Mouse (Mus musculus) midbrain, embryonic 14.5 days (tissue): Measurements from ENCODE around the gene Kcnj15. TPM values are rescaled to one million over a fixed set of nuclear protein-coding genes. Genes with fewer than 3 reads are reported as not detected.

Experiments
- ATAC-seq: fragments of 200-750 bp; cut with Nextera tagmentation; 2 replicates; pipeline ENCODE4 v1.8.0; 2017; ENCODE audit warnings: moderate number of reproducible peaks, moderate library complexity; ENCODE audit not compliant: low FRiP score, low TSS enrichment
- DNase-seq: peaks from one replicate; pipeline ENCODE4 v3.0.0-alpha.2; 2015
- H3K27ac ChIP-seq: fragments of 300-500 bp; sonication (generic); replicated peaks from 2 replicates; pipeline ENCODE4 v1.5.1; 2014; ENCODE audit warnings: mild to moderate bottlenecking, low read depth, low read length, moderate library complexity
- H3K27me3 ChIP-seq: fragments of 300-500 bp; sonication (generic); 2 replicates; pipeline ENCODE4 v1.6.1; 2014; ENCODE audit warnings: low read length, control low read depth, mixed read lengths; ENCODE audit not compliant: control insufficient read depth, insufficient read depth
- H3K36me3 ChIP-seq: fragments of 300-500 bp; sonication (generic); 2 replicates; pipeline ENCODE4 v1.6.1; 2014; ENCODE audit warnings: low read length, control low read depth; ENCODE audit not compliant: control insufficient read depth, insufficient read depth
- H3K4me1 ChIP-seq: fragments of 300-500 bp; sonication (generic); 2 replicates; pipeline ENCODE4 v1.6.1; 2014; ENCODE audit warnings: mild to moderate bottlenecking, antibody characterized with exemption, low read length, control low read depth; ENCODE audit not compliant: control insufficient read depth, insufficient read depth
- H3K4me2 ChIP-seq: fragments of 300-500 bp; sonication (generic); 2 replicates; pipeline ENCODE4 v1.6.1; 2014; ENCODE audit warnings: mild to moderate bottlenecking, low read length, moderate library complexity
- H3K4me3 ChIP-seq: fragments of 300-500 bp; sonication (generic); replicated peaks from 2 replicates; pipeline ENCODE4 v1.5.1; 2014; ENCODE audit warnings: low read depth, low read length
- H3K9ac ChIP-seq: fragments of 300-500 bp; sonication (generic); replicated peaks from 2 replicates; pipeline ENCODE4 v1.6.1; 2014; ENCODE audit warnings: mild to moderate bottlenecking, low read length, moderate library complexity
- H3K9me3 ChIP-seq: fragments of 300-500 bp; sonication (generic); 2 replicates; pipeline ENCODE4 v1.6.1; 2016; ENCODE audit warnings: low read length, control low read depth, mixed read lengths; ENCODE audit not compliant: control insufficient read depth
- WGBS: fragments of 180-500 bp; shearing (Covaris S2); extraction: QIAGEN DNeasy Blood & Tissue Kit; methylation state at CpG from one replicate; pipeline ENCODE4 v1.1.7; 2014; 5-methylcytosine and 5-hydroxymethylcytosine counted together
- polyA plus RNA-seq: library from polyadenylated mRNA; unstranded; fragments of >200 nt; fragmentation: Nextera tagmentation; extraction: Ambion mirVana; gene quantifications from 2 replicates; pipeline ENCODE4 v1.2.1, GENCODE M21; 2014

Gene Kcnj15
- polyA plus RNA-seq, 1 experiment from 2014 or later: not detected

DNA sequence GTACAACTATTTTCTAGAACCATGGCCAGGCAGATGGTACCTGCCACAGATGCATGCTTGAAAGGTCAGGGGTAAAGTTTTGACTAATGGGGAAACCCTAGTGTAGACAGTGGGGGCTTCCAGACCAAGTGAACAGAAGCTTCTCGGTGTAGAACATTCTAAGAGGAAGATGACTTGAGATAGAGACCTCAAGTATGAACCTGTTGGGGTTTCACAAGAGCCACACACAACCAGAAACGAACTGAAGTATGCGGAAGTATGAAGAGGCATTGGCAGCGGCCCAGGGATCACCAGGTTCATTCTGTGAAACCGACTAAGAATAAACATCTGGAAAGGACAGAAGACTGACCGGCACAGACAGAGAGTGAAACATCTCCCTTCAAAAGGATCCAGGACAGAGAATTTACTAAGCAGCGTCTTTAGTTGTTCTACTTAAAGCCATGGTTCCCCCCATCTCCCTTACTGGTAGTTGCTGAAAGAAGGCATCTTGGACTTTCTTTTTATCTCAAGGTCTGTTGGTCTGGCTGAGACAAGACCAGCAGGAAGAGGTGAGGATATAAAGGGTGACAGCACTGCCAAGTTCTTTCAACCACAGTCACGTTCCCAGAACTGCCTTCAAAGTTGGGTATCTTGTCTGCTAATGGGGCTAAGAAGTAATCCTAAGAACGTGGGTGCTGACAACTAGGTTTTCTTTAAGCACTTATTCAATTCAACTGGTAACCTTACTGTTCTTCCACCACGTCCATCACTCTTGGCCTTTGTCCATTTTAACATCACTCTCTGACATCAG is 18.6 kb downstream of the Kcnj15 start:
- Histone ChIP-seq H3K27ac (no peak overlapping the region), H3K4me2 (no peak overlapping the region), H3K36me3 (no peaks in the 10 kb centered on the region), H3K9me3 (no peaks in the 10 kb centered on the region), H3K4me1 (no peaks in the 10 kb centered on the region), H3K9ac (no peak overlapping the region), H3K27me3 (no peaks in the 10 kb centered on the region), H3K4me3 (no peak overlapping the region)
- DNase-seq (no peak), ATAC-seq (no peak)
- WGBS: 87% methylated on average over 10 of the region's 10 CpGs

- H3K27me3 ChIP-seq: no peaks in the 10 kb centered on the region
- H3K27ac ChIP-seq: no peak overlapping the region
Observed at GRCm38 (mm10) chr16:95279015-95279414, 21.7 kb downstream of the Kcnj15 start.

DNA sequence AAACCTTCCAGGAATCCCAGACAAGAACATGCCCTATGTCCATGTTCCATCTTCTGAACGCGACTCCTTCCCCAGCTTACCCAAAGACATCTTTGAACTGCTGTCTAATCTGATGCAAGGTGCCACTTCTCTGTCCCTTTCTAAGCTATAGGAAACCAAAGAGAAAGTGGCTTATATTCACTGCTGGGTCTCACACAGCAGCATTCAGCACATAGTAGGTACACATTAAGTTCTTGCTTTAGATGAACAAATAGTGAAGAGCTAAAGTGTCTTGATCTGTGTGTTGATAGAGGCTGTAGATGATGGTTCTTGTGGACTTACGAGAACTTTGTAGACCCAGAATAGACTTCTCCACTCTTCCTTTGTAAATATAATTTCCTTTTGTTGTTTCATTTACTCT is 23.0 kb downstream of the Kcnj15 start:
- WGBS: 97% methylated on average over 3 of the region's 3 CpGs
- DNase-seq (no peak), ATAC-seq (no peak)
- H3K4me3 ChIP-seq: no peak overlapping the region
- H3K36me3 ChIP-seq: no peaks in the 10 kb centered on the region
- H3K9me3 ChIP-seq: no peaks in the 10 kb centered on the region
- no peaks in the 10 kb centered on the region for H3K4me1 ChIP-seq
- no peak overlapping the region for H3K4me2 ChIP-seq
- no peaks in the 10 kb centered on the region for H3K27me3 ChIP-seq
- H3K9ac ChIP-seq: no peak overlapping the region
- H3K27ac ChIP-seq: no peak overlapping the region

More at GRCm38 (mm10) chr16:95279015-95279414, 21.7 kb downstream of the Kcnj15 start:
- Histone ChIP-seq H3K4me1 (no peaks in the 10 kb centered on the region), H3K36me3 (no peaks in the 10 kb centered on the region), H3K9me3 (no peaks in the 10 kb centered on the region), H3K4me3 (no peak overlapping the region), H3K9ac (no peak overlapping the region), H3K4me2 (no peak overlapping the region)
- no peak for DNase-seq
- 78% methylated on average over 3 of the region's 3 CpGs for WGBS
- ATAC-seq: no peak

DNA sequence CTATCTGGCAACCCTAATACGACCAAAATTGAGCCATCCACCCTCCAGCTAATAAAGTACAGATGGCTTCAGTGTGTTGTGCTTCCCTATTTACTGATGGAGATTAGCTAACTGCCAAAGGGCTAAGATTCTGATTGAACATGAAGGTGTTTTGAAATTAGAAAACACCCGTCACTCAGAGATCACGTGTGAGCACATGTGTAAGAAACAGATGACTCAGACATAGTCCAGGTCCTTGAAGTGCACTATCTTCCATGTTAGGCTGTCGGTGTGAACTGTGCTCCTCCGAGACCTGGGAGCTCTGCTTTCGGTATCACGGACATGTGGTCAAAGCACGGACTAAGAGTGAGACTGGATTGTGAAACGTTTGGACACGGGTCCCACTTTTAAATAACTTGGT is 26.0 kb downstream of the Kcnj15 start:
- 87% methylated on average over 10 of the region's 10 CpGs for WGBS

DNA sequence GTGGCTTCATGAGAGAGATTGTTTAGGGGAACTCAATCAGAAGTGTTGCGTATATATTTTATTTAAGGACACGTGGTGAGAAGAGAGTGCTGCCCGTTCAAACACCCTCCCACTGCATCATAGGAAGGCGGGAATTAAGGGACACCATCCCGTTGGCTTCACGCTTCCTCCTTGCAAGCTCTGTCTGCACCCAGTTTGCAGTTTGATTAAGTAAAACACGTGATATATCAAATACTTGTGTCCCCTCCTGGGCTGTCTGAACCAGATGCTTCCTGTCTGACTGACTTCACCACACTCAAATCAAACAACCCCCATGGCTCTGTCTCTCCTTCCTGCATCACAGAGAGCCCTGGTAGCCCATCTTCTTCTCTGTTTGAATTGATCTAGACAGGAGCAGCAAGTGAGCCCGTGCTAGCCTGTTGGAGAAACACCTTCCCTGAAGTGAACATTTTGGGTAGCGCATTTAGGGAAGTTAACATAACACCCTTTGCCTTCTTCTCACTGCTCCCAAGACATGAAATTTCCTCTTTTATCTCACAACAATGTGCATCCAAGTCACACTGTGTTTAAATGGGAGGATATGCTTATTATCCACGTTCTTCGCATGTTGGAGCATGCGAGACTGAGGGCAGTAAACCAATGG is 26.8 kb downstream of the Kcnj15 start:
- Histone ChIP-seq H3K27me3 (no peaks in the 10 kb centered on the region), H3K9me3 (no peaks in the 10 kb centered on the region), H3K27ac (no peak overlapping the region), H3K9ac (no peak overlapping the region), H3K36me3 (no peaks in the 10 kb centered on the region), H3K4me3 (no peak overlapping the region), H3K4me1 (no peaks in the 10 kb centered on the region), H3K4me2 (no peak overlapping the region)
- ATAC-seq (no peak), DNase-seq (no peak)
- WGBS: 82% methylated on average over 12 of the region's 12 CpGs

More for the DNA sequence above, 26.0 kb downstream of the Kcnj15 start:
- ATAC-seq (no peak), DNase-seq (no peak)
- Histone ChIP-seq H3K27me3 (no peaks in the 10 kb centered on the region), H3K4me3 (no peak overlapping the region), H3K36me3 (no peaks in the 10 kb centered on the region), H3K9me3 (no peaks in the 10 kb centered on the region), H3K4me2 (no peak overlapping the region), H3K4me1 (no peaks in the 10 kb centered on the region), H3K27ac (no peak overlapping the region), H3K9ac (no peak overlapping the region)

DNA sequence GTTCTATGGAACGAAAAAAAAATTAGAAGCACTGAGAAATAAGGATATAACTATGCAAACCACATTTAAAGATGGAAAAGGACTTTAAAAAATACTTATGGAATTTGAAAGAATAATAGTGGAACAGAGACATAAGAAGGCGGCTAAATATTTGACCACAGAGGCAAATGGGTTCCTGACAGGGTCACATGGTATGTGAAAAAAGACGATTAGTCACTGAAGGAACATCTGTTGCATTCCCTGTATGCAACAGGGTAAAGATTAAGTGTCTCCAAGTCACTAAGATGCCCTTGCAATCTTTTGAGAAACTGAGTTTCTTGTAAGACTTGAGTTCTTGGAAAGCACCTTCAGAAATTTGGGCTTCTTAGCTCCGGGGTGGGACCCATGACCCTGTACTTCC is 27.7 kb downstream of the Kcnj15 start:
- no peaks in the 10 kb centered on the region for H3K9me3 ChIP-seq
- H3K27me3 ChIP-seq: no peaks in the 10 kb centered on the region
- DNase-seq: no peak
- no peak overlapping the region for H3K4me2 ChIP-seq
- no peak for ATAC-seq
- 93% methylated on average over 4 of the region's 4 CpGs for WGBS
- H3K27ac ChIP-seq: no peak overlapping the region
- no peaks in the 10 kb centered on the region for H3K36me3 ChIP-seq
- no peaks in the 10 kb centered on the region for H3K4me1 ChIP-seq
- H3K4me3 ChIP-seq: no peak overlapping the region
- no peak overlapping the region for H3K9ac ChIP-seq

GRCm38 (mm10) chr16:95285767-95286166 is 28.4 kb downstream of the Kcnj15 start:
- ATAC-seq: no peak

GRCm38 (mm10) chr16:95287656-95288055 is 30.3 kb downstream of the Kcnj15 start:
- no peaks in the 10 kb centered on the region for H3K36me3 ChIP-seq
- 73% methylated on average over 2 of the region's 2 CpGs for WGBS
- DNase-seq (no peak), ATAC-seq (no peak)
- no peak overlapping the region for H3K9ac ChIP-seq
- no peak overlapping the region for H3K27ac ChIP-seq
- H3K9me3 ChIP-seq: no peaks in the 10 kb centered on the region
- no peaks in the 10 kb centered on the region for H3K27me3 ChIP-seq
- no peaks in the 10 kb centered on the region for H3K4me1 ChIP-seq
- H3K4me2 ChIP-seq: no peak overlapping the region
- no peak overlapping the region for H3K4me3 ChIP-seq

More at GRCm38 (mm10) chr16:95285767-95286166, 28.4 kb downstream of the Kcnj15 start:
- Histone ChIP-seq H3K9ac (no peak overlapping the region), H3K4me1 (no peaks in the 10 kb centered on the region), H3K4me3 (no peak overlapping the region), H3K9me3 (no peaks in the 10 kb centered on the region), H3K36me3 (no peaks in the 10 kb centered on the region), H3K27me3 (no peaks in the 10 kb centered on the region), H3K4me2 (no peak overlapping the region), H3K27ac (no peak overlapping the region)
- no peak for DNase-seq
- WGBS: 87% methylated on average over 4 of the region's 4 CpGs

DNA sequence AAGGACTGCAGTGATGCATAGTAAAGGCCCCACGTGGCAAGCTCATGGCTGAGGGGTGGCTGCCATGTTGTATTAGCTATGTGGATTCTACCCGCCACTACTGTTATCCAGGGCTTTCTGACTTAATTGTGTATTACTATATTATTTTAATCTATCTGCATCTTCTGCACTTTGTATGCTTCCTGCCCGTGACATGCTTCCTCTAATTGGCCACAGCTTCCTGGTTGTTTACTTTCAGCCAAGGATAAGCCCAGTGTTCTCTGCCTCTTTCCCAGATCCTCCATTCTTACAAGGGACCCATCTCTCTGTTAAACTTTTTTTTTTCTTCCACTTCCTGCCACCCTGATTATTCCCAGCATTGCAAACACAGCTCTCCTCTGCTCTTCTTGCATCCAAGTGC is 32.0 kb downstream of the Kcnj15 start:
- 74% methylated on average over 3 of the region's 3 CpGs for WGBS
- Histone ChIP-seq H3K36me3 (no peaks in the 10 kb centered on the region), H3K9me3 (no peaks in the 10 kb centered on the region), H3K9ac (no peak overlapping the region), H3K27me3 (no peaks in the 10 kb centered on the region), H3K4me3 (no peak overlapping the region), H3K4me2 (no peak overlapping the region), H3K27ac (no peak overlapping the region), H3K4me1 (no peaks in the 10 kb centered on the region)
- DNase-seq (no peak), ATAC-seq (no peak)
